Mouse (Mus musculus): Measurements from ENCODE around the gene Gm10382.
"Not testable (repeated sequence)": the region's sequence is repeated elsewhere in the genome, so short reads cannot be mapped to it uniquely, and the experiment has no call there.

The Gm10382 gene

DNA sequence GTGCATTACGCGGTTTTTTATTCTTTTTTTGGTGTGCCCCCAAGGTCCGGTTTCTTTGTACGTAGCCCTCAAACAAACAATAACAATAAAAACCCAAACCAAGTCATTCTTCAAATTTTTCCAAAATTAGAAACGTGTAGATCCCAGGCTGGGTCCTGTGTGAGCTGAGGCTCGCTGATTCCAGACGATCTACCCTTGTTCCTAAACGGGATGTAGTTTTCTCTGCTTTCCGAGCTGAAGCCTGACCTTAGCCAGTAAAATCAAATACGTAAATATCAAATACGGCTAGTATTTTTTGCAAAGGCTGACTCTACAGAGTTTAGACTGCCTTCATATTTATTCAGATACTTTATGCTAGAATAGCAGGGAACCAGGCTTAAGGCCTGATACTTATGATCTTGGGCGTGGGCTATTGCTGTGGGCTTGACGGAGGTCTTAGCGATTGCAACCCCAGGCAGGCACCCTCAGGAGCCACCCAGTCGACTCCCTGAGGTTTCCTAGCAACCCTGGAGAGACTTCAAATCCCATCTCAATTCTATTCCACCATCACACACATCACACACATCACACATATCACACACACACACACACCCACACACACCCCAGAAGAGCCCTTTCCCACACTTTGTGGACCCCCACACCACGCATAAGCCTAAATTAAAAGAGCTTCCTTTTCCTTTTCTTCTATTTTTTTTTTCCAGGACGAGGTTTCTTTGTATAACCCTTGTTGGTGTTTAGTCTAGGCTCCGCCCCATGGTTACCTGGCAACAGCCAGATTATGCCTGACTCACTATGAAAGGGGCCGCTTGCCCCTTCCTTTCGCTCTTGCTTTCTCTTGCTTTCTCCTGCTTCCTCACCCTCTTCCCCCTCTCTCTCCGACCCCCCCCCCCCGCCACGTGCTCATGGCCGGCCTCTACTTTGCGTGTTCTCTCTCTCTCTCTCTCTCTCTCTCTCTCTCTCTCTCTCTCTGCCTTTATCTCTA, 4.8 kb downstream of the Gm10382 start:
- peak; percentile 84 for DNase-seq (ENCODE audit: low read depth, low spot score)

DNA sequence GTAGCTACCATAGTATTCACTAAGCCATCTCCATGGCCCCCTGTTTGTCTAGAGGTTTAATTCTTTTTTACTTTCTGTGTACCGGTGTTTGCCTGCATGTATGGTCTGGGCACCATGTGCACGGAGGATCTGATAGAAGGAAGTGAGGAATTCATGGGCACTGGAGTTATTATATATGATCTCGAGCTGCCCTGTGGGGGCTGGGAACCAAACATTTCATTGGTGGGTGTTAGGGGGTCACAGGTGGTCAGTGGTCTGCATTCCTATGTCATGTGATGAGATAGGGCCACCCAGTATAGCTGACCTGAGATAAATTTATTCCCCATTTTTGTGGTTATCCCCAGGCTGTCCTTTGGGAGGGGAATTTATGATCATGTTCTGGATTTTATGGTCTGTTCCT, 5.9 kb downstream of the Gm10382 start:
- no peak for DNase-seq (ENCODE audit: low read depth, low spot score)

DNA sequence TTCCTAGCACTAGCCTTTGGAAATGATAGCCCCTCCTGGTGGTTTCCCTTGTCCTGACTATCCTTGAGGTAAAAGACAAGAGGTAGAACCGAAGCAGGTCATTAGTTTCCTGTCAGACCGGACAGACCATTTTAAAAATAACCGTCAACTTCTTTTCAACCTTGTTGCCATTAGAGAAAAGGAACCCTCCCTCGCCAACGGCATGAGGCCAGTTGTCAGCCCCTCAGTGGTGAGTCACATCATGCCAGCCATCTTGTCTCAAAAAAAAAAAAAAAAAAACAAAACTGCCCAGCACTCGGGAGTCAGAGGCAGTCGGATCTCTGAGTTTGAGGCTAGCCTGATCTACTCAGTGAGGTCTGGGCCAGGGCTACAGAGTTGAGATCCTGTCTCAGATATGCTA, 11.8 kb downstream of the Gm10382 start:
- DNase-seq (ENCODE audit: low read depth, low spot score), result no peak

DNA sequence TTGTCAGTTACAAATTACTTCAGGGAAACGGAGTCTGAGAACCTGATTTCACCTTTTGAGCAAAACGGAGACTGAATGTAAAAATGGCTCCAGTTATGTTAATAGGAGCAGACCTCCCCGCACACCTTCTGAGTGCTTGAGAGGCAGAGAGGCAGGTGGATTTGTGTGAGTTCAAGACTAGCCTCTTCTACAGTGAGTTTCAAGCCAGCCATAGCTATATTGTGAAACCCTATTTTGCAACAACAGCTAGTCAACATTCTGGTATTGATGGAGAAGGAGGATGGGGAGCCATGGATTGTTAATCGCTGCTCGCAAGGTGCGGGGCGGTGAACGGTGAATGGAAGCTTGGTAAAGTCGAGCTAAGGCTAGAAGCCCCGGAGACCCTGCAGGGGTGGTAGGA, 13.4 kb downstream of the Gm10382 start:
- no peak for DNase-seq (ENCODE audit: low read depth, low spot score)

DNA sequence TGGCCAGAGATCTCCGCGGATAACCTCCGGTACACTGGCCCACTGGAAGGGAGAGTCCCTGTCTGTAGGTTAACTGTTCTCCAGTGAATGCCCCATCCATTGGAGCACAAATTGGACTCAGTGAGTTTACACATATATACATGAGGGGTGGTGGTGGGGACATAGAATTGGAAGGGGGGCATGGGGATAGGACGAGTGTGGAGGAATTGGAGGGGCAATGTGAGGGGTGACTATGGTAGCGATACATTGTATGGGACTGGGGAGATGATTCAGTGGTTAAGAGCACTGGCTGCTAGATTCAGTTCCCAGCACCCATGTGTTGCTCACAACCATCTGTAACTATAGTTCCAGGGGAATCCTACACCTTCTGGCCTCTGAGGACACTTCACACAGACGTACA, 13.9 kb downstream of the Gm10382 start:
- DNase-seq (ENCODE audit: low read depth, low spot score), result no peak

DNA sequence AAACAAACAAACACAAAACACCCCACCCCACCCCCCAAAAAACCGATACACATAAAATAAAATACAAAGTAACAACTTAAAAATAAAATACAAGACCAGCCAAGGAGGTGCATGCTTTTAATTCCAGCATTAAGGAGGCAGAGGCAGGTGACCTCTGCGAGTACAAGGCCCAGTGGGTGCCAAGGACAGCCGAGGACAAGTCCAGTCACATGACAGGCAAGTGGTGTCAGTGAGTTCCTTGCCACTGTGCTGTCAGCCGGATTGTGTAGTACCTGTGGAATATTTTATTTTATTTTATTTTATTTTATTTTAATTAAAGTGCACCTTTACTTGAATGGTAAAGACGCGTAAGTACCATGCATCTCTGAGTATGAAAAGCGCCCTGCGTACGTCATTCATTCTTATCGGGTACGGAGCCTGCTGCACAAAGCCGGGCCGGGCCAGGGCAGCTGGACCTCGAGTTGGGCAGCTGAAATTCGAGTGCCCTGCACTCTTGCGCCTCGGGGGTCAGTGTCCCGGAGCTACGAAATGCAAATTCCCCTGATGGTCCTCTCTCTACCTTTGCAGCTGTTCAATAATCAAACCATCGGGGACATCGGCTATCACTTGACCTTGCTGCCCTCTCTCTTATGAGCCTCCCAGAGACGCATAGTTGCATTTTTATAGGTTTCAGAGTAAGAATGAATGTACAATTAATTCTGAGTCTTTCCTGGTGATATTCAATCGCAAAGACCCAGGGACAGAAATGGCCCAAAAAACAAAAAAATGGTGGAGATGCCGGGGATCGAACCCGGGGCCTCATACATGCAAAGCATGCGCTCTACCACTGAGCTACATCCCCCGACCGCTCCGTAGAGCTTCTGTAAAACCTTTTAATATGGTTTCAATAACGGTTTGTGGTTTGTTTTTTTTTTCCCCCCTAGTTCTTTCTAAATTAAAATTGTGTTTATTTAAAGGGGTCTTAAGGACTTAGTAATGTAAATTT, 14.7 kb downstream of the Gm10382 start:
- no peak for DNase-seq (ENCODE audit: low read depth, low spot score)

DNA sequence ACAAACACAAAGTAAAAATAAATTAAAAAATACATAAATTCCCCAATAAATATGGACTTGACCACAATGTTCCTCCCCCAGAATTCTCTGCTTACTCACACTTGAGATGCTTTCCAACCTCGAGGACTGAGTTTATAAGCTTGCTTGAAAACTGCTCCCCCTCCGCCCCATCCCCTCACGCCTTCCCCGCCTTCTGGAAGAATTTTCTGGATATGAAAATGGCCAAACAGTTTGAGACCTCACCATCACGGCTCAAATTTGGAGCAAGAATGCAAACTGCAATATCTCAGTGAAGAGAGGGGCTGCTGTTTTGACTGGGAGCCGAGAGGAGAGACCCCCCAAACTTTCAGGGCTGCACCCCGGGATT, 15.4 kb downstream of the Gm10382 start:
- no peak for DNase-seq (ENCODE audit: low read depth, low spot score)

DNA sequence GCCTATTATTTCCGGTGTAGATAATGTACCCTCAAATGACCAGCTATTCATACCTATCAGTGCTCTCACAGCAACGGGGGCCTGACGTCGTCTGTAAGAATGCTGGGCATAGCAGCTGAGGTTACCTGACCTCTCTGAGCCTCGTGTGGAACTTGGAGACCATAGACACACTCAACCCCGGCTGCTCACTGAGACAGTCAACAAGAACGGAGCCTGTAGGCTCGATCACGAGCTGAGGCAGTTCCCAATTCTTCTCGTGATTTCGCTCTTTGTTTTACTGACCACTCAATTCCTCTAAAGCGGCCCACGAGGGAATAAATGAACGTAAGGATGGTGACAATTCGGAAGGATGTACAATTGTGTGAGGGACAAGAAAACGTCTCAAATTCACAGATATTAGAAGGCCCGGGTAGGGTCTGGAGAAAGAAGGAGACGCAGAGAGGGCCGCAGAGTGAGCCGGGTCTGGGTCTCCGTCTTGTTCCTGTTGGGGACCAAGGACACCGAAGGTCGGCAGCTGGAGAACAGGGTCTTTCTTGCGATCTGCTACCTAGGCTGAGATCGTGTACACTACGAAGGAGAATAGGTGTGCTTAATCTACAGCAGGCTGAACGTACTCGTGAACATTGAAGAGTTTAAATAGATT, 15.9 kb downstream of the Gm10382 start:
- no peak for DNase-seq (ENCODE audit: low read depth, low spot score)

DNA sequence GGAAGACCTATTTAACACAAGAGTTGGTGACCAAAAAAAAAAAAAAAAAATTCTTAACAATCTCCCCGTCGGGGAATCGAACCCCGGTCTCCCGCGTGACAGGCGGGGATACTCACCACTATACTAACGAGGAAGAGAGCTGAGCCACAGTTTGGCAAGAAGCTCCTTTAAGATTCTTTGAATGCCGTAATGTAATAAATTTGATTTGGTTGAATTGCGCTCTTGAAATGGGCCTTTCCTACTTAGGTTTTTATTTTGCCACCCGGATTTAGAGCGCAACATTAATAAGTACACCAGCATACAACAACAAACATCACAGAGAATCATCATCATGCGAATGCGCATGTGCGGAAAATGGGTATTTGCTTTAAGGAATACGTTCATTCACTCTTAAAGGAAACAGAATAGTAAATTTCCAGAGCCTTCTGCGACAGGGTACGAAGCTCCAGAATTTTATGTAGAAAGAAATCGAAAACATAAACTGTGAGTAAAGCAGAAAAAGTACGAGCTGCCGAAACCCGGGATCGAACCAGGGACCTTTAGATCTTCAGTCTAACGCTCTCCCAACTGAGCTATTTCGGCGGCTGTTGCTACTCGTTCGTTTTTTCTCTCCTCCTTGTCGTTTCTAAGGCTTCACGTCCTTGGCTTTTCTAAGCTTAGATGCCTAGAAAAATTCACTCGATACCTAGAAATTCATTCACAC, 16.6 kb downstream of the Gm10382 start:
- peak; percentile 85 for DNase-seq (ENCODE audit: low read depth, low spot score)

DNA sequence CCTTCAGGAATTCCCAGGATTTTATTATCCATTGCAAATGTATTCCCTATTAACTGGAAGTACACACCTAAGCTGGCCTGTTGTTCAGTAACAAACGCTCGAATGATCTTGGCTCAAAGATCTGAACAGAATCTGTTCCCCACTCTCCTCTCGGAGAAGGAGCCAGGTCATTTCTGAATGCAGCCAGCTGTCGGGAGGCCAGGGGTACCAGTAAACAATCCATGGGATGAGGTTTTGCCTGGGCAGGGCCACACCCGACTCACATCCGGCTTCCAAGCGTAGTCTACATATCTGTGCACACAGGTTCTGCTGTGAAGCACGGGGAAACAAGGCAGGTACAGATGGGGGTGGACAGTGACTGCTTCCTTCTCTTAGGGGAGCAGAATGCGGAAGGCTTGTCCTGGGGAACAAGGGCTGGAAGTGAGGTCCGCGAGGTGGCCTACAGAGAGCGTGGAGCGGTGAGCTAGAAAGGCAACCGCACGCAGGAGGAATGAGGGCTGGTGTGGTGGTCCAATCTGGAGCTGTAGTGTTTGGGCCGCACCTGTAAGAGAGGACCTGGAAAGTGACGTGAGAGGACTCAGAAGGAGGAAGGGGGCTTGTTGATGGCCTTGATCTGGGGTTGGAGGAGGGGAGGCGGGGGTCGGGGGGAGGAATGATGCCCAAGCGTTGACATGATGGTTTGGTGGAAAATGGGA, 17.3 kb downstream of the Gm10382 start:
- DNase-seq (ENCODE audit: low read depth, low spot score), result no peak

DNA sequence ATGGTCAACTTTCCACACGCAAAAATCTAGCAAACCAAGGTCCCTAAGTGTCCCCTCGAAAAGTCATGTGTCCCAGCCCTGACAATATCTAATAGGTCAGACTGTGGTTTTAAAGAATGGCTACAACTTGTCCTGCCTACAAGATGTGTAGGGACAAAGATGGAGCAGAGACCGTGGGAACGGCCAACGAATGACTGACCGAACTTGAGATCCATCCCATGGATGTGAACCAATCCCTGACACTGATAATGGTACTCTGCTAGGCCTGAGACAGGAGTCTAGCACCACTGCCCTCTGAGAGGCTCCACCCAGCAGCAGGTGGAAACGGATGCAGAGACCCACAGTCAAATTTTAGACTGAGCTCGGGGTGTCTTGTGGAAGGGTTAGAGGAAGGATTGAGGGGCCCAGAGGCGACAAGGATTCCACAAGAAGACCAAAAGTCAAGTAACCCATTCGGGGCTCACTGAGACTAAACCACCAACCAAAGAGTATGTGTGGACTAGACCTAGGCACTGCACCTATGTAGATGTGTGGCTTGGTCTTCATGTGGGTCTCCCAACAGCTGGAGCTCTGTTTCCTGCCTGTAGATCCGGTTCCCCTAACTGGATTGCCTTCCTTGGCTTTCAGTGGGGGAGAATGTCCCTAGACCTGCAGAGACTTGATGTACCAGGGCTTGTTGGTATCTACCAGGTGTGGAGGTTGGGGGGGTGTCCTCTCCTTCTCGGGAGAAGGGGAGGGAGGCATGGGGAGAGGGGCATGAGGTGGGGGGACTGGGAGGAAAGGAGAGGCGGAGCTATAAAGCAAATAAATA, 18.1 kb downstream of the Gm10382 start:
- no peak for DNase-seq (ENCODE audit: low read depth, low spot score)

DNA sequence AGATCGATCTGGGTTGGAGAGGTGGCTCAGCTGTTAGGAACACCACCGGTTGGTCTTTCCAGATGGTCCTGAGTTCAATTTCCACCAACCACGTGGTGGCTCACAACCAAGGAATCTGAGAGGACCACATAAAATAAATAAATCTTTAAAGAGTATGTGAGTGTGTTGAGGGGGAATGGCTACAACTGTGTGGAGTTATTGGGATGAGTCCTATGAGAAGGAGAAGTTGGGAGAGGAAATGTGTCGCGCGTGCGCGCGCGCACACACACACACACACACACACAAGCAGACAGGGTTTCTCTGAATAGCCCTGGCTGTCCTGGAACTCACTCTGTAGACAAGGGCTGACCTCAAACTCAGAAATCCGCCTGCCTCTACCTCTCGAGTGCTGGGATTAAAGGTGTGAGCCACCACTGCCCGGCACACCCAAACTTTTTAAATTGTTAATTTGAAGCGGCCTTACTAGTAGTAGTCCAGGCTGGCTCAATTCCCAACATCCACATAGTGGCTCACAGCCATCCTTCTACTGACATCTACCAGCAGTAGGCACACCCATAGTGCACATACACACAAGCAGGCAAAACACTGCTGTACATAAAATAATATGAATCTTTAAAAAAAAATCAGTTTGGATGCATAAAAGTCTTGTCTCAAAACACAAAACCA, 18.9 kb downstream of the Gm10382 start:
- DNase-seq (ENCODE audit: low read depth, low spot score), result no peak

DNA sequence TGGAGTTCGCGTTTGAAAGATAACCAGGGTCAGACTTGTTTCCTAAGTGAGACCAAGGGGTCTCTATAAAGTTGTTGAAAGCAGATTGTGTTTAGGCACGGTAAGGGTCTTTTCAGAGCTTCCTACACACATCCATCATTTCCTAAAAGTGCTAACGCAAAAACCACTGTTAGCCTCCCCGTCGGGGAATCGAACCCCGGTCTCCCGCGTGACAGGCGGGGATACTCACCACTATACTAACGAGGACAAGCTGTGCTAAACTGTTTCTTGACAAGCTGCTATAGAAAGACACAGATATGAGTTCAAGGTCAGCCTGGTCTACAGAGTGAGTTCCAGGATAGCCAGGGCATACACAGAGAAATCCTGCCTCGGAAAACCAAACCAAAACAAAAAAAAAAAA, 19.7 kb downstream of the Gm10382 start:
- peak; percentile 80 for DNase-seq (ENCODE audit: low read depth, low spot score)

DNA sequence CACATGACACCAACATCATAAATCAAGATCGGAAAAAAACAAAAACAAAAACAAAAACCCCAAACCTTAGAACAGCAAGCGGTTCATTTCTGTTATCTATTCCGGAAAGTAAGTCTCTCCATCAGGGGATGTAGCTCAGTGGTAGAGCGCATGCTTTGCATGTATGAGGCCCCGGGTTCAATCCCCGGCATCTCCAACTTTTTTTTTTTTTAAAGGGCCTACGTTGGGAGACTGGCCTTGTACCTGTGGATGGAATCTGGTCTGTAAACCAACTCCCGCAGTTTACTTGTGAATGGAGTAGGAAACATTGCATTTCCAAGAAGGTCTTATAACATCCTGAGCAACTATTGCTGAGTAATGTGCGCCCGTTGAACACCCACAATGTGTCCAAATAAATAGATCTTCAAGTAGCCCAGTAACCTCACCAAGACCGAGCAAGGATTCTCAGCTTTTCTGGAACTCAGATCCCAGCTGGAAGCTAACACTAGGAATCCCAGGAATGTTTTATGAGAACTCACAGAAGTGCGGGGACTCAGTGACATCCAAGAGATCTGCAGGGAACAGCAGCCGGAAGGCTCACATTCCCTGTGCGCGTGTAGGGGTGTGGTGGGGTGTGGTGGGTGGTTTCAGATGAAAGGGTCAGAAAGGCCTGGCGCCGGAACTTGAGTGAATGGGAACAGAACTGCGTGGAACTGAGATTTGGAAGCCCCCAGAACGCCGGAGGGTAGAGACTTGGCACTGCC, 20.4 kb downstream of the Gm10382 start:
- no peak for DNase-seq (ENCODE audit: low read depth, low spot score)

DNA sequence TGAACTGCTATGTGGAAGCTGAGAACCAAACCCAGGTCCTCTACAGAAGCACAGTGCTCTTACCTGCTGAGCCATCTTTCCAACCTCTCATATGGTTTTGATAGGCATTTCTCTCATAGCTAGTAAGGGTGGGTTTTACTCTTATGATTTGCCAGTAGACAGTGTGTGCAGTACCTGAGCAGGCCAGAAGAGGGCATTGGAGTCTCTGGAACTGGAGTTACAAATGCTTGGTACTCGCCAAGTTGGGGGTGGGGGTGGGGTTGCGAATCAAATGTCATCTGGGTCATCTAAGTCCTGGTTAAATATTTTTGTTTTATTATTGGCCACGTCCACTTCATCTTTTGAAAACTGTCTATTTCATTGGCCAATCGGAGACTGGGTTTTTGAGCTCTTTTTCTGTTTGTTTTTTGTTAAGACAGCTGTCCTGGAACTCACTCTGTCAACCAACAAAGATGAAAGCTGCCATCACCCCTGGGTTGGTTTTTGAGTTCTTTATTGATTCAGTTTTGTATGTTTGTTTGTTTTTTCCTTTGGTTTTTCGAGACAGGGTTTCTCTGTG, 22.9 kb downstream of the Gm10382 start:
- no peak for DNase-seq (ENCODE audit: low read depth, low spot score)

DNA sequence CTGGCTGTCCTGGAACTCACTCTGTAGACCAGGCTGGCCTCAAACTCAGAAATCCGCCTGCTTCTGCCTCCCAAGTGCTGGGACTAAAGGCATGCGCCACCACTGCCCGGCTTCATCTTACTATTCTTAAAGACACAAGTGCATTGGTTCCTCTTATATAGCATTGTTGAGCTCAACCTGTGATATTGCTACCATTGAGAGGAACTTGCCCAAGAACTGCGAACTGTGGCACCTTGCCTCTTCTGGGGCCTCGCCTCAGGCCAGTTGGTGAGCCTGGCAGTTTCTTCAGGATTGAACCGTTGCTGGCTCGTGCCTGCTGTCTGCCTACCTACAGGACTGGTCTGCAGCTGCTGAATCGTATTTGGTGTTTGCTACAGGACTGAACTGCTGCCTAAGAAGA, 23.4 kb downstream of the Gm10382 start:
- not testable (repeated sequence) for DNase-seq (ENCODE audit: low read depth, low spot score)

DNA sequence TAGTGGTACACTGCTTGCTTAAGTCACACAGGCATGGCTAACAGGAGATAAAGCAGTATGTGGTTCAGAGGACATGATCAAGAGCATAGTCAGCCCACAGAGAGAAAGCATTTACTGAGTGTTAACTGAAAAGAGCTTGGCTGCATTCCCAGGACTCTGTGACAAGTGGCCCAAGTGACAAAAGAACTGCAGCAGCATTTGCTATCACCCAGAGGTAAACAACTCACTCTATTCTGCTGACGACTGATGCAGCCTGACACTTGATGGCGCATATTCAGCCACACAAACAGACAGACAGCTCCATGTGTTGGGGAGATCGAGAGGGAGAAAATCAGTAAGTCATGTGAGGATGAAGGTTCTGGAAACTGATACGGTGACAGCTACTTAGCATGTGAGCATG, 24.6 kb downstream of the Gm10382 start:
- no peak for DNase-seq (ENCODE audit: low read depth, low spot score)

DNA sequence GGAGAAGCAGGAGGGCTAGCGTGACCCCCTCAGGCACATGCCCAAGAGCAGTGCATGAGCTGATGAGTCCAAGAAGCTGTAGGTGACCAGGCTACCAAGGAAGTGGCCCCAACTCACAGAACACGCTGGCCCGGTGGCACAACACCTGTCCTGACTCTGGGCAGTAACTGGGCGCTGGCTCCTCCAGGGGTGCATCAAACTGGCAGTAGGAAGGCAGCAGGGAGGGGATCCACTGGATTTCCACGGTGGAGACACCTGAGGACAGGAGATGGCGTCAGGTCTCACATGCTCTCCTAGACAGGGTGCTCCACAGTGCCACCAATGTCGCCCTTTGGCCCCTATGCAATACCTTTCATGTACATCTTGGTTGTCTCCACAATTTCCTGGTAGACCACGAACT, 27.1 kb downstream of the Gm10382 start:
- no peak for DNase-seq (ENCODE audit: low read depth, low spot score)
